Mouse (Mus musculus): ENCODE data around the gene Sbno1.

Gene Sbno1

DNA sequence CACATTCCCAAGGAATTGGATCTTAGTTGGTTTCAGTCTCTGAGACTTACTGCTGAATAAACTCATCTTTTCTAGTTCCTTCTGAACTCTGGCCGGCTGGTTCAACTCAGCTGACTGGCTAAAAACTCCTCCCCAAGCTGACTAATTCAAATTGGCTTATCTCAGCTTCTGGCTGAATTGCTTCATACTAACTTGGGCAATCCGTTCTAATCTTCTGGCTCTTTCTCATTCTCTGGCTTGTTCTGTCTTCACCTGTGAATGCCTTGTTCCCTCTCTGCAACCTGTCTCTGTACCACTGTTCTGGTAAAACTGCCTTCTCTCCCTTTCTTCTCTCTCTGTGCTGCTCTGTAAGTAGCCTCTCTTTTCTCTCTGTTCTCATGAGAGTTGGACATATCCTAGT is 16.8 kb upstream of the Sbno1 start:
- no peak for DNase-seq

GRCm38 (mm10) chr5:124440094-124440701 is 14.4 kb upstream of the Sbno1 start:
- peak; percentile 63 for DNase-seq

GRCm38 (mm10) chr5:124439447-124440093 is 13.8 kb upstream of the Sbno1 start, which contains the start of gene Kmt5a:
Gene Kmt5a (plus strand): TSS chr5:124439930.
- DNase-seq, result peak; percentile 93

DNA sequence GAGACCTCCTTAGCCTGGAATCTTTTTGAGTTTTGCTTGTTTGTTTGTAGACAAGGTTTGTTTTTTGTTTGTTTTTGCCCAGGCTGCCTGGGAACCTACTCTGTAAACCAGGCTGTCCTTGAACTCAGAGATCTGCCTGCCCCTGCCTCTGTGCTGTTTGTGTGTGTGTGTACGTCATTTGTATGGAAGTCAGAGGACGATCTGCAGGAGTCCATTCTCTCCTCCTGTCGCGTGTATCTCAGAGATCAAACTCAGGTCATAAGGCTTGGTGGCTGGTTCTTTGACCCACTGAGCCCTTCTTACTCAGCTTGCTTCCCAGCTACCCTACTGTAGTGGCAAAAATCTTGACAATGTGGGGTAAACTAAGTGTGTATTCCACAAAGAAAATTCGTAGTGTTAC is 12.9 kb upstream of the Sbno1 start:
- DNase-seq, result no peak

DNA sequence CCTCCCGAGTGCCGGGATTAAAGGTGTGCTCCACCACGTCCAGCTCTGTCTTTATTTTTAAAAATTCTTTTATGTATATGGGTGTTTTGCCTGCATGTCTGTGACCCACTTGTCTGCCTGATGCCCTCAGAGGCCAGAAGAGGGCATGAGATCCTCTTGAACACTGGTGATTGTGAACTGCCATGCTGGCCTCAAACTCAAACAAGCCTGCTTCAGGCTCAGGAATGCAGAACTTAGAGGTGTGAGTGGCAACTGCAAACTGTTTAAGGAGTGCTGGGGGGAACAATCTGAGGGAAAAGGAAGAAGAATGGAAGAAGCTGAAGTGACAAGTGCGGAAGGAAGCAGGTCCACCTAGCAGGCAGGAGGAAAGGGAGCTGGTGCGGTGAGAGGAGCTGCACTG is 12.4 kb upstream of the Sbno1 start:
- peak; percentile 54 for DNase-seq

DNA sequence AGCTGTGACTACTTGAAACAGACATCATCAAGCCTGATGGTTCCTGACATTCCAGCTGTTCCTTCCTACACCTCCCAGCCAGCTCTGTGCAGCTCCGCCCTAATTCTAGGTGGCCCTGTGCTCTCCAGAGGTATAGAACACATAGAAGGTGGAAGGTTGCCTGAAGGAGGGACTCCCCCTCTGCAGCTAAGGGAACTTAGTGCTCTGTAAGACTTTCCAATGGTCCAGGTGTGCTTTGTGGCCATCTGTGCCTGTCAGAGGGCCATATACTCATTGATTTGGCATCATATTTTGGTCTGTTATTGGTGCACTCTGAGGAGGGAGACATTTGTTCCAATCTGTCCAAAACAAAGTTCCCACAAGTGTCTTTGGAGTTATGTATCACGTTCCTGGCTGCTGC is 7.2 kb upstream of the Sbno1 start:
- no peak for DNase-seq

GRCm38 (mm10) chr5:124432398-124433012 is 6.7 kb upstream of the Sbno1 start:
- DNase-seq, result peak; percentile 75

DNA sequence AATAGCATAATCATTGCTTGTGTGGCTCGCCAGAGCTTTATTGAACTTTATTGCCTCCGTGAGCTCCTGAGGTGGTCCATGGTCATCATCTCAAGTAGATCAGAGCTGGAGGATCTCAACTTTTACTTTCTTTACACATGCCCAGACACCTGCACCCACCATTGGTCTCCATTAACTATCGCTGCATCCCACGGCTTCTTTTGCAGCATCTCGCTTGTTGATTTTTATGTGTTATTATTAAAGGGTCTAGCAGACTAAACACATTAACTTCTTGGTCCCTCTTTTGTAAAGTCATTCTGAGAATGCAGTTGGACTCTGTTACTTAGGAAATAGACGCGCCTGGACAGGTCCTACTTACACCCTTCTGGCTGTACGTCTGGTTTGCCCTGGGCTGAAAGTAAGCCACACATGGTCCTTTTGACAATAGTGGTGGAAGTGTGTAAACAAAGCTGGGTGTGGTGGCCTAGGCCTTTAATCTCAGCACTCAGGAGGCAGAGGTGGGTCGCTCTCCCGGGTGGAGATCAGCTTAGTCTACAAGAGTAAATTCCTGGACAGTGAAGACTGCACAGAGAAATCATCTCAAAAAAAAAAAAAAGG is 772 bp upstream of the Sbno1 start:
- no peak for DNase-seq

- DNase-seq, result no peak
Observed at GRCm38 (mm10) chr5:124424723-124425411, 934 bp downstream of the Sbno1 start.

DNA sequence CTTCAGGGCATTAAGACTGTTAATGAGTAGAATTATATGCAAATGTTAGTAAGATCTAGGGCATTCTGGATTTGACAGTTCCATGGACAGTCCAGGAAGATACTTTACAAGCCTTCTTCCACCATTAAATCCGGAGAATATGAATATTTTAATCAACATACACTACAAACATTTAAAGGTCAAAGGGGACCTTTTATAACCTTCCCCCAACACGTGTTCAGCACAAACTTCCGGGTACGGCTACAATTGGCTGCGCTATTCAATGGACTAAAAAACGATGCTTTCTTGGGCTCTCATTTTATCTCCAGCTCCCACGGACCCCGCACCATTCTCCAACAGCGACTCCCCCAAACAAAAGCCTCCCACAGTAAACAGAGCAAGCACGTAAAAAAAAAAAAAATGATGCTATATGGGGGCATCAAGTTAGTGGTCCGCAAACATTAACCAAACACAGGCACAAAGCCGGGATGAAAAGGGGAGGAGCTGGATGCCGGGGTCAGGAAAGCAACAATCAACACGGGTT is 1.5 kb downstream of the Sbno1 start:
- DNase-seq, result no peak

GRCm38 (mm10) chr5:124421786-124422185 is 4.0 kb downstream of the Sbno1 start:
- DNase-seq, result no peak

DNA sequence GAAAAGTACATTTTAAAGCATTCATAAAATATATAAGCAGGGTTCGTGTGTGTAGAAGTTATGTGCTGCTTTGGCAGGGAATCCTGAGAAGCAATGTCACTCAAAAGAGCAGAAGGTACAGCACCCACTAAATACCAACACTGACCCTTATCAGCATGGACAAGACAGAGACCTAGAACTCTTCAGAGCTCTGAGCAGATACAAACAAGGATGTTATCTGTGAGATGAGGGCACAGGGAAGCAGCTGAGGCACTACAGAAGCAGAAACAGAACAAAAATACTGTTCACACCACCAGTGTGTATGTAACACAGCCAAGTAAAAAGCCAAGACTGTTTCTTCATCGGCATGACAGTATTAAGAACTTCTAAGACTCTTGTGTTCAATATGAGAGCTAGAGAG is 6.9 kb downstream of the Sbno1 start:
- no peak for DNase-seq

DNA sequence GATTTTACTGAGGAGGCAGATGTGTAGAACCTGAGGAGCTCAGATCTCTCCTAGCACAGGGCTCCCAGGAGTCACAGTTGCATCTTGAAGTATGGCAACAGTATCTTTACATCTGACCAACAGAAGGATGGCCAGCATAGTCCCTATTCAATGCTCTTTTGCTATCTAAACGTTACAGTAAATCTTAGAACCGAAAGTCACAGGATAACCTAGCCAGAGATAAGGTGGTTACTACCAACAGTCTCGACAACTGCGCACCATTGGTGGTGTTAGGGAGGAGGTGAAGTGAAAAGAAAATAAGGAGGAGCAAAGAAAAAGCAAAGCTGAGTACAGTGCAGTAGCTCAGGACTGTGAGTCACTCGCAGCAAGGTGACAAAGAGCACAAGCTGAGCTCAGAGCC is 13.6 kb downstream of the Sbno1 start:
- DNase-seq, result no peak

GRCm38 (mm10) chr5:124410808-124411207 is 15.0 kb downstream of the Sbno1 start:
- no peak for DNase-seq

DNA sequence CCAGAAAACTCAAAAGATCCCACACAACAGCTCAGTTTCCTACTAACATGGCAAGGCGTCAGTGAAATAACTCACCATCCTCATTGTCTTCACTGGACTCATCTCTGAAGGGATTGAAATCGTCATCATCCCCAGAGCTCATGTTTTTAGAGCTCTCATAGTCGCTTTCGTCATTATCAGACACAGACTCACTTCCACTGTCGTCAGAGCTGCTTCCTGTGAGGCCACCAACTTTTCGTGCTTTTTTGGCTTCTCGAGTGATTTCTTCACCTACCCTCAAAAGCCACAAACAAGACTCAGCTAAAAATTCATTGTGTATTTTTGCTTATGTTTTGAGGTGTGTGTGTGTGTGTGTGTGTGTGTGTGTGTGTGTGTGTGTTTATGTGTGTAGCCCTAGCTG is 32.1 kb downstream of the Sbno1 start:
- DNase-seq, result no peak

DNA sequence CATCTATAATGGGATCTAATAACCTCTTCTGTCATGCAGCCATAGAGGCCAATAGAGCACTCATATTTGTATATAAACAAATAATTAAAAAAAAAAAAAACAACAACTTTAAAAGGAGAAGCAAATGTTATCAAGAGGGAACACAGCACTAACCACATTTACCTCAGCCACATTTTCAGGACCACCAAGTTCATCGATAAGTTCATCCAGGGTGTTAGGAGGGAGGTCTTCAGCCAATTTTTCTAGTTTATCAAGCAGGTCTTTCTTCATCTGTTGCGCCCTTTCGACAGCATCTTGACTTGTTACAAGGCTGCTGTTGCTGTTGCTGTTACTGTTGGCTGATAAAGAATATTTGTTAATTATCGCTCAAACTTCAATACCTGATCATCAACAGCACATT is 33.4 kb downstream of the Sbno1 start:
- no peak for DNase-seq

DNA sequence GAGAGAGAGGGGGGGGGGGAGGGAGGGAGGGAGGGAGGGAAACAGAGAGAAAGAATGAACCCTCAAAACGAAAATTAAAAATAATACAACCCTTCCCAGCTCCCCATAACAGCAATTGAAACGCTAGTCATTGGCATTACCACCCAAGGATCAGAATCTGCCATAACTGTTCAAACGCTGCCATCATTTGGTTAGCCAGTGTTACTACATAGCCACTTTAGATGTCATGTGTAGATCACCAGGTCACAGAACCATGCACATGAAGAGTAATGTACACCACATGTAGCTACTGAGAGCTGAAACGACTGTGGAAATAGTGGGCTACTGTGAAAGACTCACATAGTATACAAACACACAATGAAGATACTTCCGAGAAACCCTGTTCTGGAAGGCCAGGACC is 37.9 kb downstream of the Sbno1 start:
- peak; percentile 4 for DNase-seq

DNA sequence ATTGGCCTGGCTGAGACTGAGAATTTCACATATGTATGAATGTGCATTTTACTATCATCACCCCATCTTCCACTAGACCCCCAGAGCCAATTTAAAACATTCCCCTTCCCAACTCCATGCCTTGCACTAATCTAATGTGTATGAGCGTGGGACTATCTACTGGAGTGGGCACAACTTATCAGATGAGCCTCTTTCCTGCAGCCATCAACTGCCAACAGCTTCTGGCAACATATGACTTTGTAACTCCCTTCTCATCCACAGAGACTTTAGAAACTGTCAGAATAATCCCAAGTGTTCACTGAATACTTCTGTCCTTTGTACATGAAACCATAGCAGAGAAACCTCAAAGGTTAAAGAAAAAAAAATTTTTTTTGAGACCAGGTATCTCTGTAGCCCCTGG is 45.7 kb downstream of the Sbno1 start:
- no peak for DNase-seq

GRCm38 (mm10) chr5:124377149-124377548 is 48.7 kb downstream of the Sbno1 start:
- DNase-seq, result no peak

- no peak for DNase-seq
Observed at GRCm38 (mm10) chr5:124376401-124376800, 49.4 kb downstream of the Sbno1 start.

DNA sequence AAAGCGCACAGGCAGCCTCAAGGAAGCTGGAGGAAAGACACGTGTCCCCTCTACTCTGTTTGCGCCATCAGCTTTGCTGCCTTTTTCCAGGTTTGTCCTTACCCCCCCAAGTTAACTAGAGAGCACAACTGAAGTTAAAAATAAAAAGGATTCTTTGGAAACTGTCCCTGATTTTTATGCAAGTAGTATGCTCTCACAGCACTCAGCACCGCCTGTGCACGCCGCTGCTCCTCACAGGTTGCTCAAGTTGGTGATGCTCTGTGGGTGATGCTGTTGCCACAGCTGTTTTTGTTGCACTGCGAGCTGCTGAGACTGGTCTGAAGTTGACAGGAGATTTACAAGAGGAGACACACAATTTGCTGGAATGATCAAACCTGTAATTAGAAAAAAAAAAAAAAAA is 51.5 kb downstream of the Sbno1 start:
- no peak for DNase-seq

- no peak for DNase-seq
Observed at GRCm38 (mm10) chr5:124366721-124367120, 59.1 kb downstream of the Sbno1 start.

DNA sequence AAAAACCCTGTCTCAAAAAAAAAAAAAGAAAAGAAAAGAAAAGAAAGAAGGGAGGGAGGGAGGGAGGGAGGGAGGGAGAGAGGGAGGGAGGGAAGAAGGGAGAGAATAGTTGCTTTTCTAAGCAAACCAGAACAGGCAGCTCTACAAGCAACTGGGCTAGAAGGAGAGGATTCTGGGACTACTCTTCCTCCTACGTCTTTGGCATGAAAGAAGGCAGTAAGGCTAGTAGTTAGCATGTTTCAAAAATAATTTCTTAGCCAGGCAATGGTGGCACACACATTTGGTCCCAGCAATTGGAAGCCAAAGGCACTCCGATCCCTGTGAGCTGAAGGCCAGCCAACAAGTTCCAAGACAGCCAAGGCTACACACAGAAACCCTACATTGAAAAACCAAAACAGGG is 60.0 kb downstream of the Sbno1 start:
- no peak for DNase-seq

All from lung, postnatal 14 days (tissue).